Mouse (Mus musculus) adrenal gland (tissue): ENCODE results near the gene Gm43302.
"Not testable (repeated sequence)": the region's sequence is repeated elsewhere in the genome, so short reads cannot be mapped to it uniquely, and the experiment has no call there.

Source experiments
- intact Hi-C: fragments of 180-260 bp; cut with DNase I; formaldehyde crosslinking; loops from one replicate; pipeline ENCODE4 v1.15.1; 2025

Gene Gm43302

DNA sequence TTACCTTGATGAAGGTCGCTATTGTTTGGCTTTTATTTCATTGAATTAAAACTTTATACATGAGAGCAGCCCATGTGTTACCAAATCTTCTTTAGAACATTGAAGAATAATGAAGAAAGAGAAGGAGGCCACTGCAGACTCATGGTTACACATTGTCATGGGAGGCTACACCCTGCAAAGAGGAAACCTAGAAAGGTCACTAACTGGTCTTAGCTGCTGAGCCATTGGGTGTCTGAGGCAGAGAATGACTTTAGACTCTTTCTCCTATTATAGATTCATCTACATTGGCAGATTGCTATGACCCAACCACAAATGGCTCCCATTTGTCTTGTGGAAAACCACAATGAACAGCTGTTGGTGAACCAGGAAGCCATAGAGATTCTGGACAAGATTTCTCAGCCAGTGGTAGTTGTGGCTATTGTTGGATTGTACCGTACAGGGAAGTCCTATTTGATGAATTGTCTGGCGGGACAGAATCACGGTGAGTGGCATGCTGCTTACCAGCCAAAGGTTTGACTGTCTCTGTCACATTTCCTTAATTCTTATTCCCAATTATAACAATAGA is 92.6 kb downstream of the Gm43302 start:
- intact Hi-C loops: not testable (repeated sequence)

- intact Hi-C loops: not testable (repeated sequence)
Measured at GRCm38 (mm10) chr5:105199149-105199548, 94.3 kb downstream of the Gm43302 start.

GRCm38 (mm10) chr5:105197915-105198560 is 95.5 kb downstream of the Gm43302 start:
- intact Hi-C loops: not testable (repeated sequence)

- intact Hi-C loops: not testable (repeated sequence)
Measured at GRCm38 (mm10) chr5:105196308-105196707, 97.2 kb downstream of the Gm43302 start.

DNA sequence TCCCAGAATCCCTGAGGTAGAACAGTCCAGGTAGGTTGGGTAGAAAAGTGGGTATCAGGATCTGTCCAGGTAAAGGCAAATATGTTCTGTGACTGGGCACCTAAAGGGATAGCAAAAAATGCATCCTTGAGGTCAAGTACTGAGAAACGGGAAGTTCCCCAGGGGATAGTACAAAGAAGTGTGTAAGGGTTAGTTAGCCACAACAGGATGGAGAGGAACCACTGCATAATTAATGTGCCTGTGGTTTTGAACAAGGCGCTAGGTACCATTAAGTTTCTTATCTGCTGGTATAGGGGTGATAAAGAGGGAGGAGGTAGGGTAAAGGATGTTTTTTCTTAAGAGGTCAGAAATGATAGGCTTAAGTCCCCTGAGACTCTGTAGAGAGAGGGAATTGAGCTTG is 101.0 kb downstream of the Gm43302 start:
- intact Hi-C loops: not testable (repeated sequence)

DNA sequence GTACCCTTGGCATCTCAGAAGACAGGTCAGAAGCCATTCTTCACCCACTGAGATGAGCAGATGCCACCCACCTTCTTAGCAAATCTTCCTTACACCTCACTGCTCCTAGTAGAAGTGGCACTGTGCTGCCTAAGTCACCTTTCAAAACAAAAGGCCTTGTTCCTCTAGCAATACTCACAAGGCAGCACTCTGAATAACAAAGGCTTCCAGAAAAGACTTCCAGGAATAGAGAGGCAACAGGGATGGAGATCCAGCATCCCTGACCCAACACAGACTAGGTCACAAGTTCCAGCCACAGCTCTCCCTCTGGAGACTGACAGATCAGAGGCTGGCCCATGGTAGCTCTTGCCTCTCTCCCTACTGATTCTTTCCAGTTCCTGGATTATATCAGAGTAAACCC is 112.0 kb downstream of the Gm43302 start:
- intact Hi-C loops: no loop called here
